Mouse (Mus musculus) heart, embryonic 16.5 days (tissue): Measurements from ENCODE around the gene Enkur. TPM values are rescaled to one million over a fixed set of nuclear protein-coding genes. Genes with fewer than 3 reads are reported as not detected.

ENCODE experiments used
- polyA plus RNA-seq: library from polyadenylated mRNA; unstranded; fragments of >200 nt; fragmentation: Nextera tagmentation; extraction: Ambion mirVana; gene quantifications from 2 replicates; pipeline ENCODE4 v1.2.1, GENCODE M21; 2015

Enkur gene
- polyA plus RNA-seq, 1 experiment from 2014 or later, result 2.2 TPM

Other genes with a start within 250 kb of the Enkur start
- 14.8 and 18.6 TPM in 2 replicates for gene Arhgap21, start 236.5 kb downstream of the Enkur start, polyA plus RNA-seq
- gene Thnsl1, start 359 bp upstream of the Enkur start, polyA plus RNA-seq, result 5.7 and 6.5 TPM in 2 replicates
- gene Gpr158, start 162.2 kb upstream of the Enkur start, polyA plus RNA-seq, result 0.02 and 0.03 TPM in 2 replicates